ENCODE assay signal across 8 mouse cellular contexts in genomic region chr8:95054927-95055510, GRCm38 (mm10). TPM values are rescaled to one million over a fixed set of nuclear protein-coding genes. Genes with fewer than 3 reads are reported as not detected.
DNase-seq lines count a peak whose midpoint lies in the region; ATAC-seq and TF ChIP-seq lines count a peak whose summit lies in the region.

Gene Drc7 (plus strand): TSS chr8:95055103.

- no peak within 1 kb of the TSS for H3K4me2 ChIP-seq in heart, embryonic 13.5 days
- no peak within 1 kb of the TSS for H3K4me2 ChIP-seq in CH12.LX (ENCODE audit: insufficient read depth, low read depth, poor library complexity, severe bottlenecking)
- H3K4me2 ChIP-seq in embryonic facial prominence, embryonic 13.5 days: no peak within 1 kb of the TSS
- no peak within 1 kb of the TSS for H3K4me2 ChIP-seq in liver, embryonic 15.5 days

- H3K4me1 ChIP-seq in heart, embryonic 13.5 days: peaks cover 9% of the 10 kb centered on the region
- peaks cover 0 to 4% of the 10 kb centered on the region in 2 experiments; a peak in 1 of 4 replicates for H3K4me1 ChIP-seq in CH12.LX (ENCODE audit: control insufficient read depth in 1 of 2, insufficient read depth in 2 of 2)
- no peaks in the 10 kb centered on the region for H3K4me1 ChIP-seq in embryonic facial prominence, embryonic 13.5 days
- peaks cover 46% of the 10 kb centered on the region for H3K4me1 ChIP-seq in liver, embryonic 15.5 days (replicated peaks)

- TF ChIP-seq POLR2A in CH12.LX (IDR thresholded peaks at IDR 0.05; ENCODE audit: low read depth, low read length): no peak

- no peak within 1 kb of the TSS for H3K9ac ChIP-seq in heart, embryonic 13.5 days
- no peak within 1 kb of the TSS for H3K9ac ChIP-seq in CH12.LX (ENCODE audit: insufficient read depth, low read depth)
- no peak within 1 kb of the TSS for H3K9ac ChIP-seq in embryonic facial prominence, embryonic 13.5 days
- H3K9ac ChIP-seq in liver, embryonic 15.5 days: no peak within 1 kb of the TSS

- H3K36me3 ChIP-seq in heart, embryonic 13.5 days: no peaks in the 10 kb centered on the region
- H3K36me3 ChIP-seq in CH12.LX (replicated peaks in 1 of 2; ENCODE audit: control insufficient read depth in 1 of 2, insufficient read depth in 1 of 2, low read length in 1 of 2): no peaks in the 10 kb centered on the region
- no peaks in the 10 kb centered on the region for H3K36me3 ChIP-seq in embryonic facial prominence, embryonic 13.5 days
- H3K36me3 ChIP-seq in liver, embryonic 15.5 days (replicated peaks): no peaks in the 10 kb centered on the region

- TF ChIP-seq RAD21 in CH12.LX (IDR thresholded peaks at IDR 0.05; ENCODE audit: low read depth, low read length): no peak

- dilution Hi-C loops in CH12.LX (cut with MboI; ENCODE audit: extremely low pct_ligation_motif_present, extremely low pct_unique_long_range_greater_than_20kb, low sequenced_read_pairs): no loop called here

- ATAC-seq in heart, embryonic 13.5 days (ENCODE audit: extremely low read depth, insufficient number of reproducible peaks, low FRiP score, low TSS enrichment): peak; percentile 52; the same call in 1 of the 2 replicates
- ATAC-seq in embryonic facial prominence, embryonic 13.5 days (ENCODE audit: insufficient number of reproducible peaks, insufficient read depth, low FRiP score, low TSS enrichment, low read depth): peak; percentile 62; the same call in 1 of the 2 replicates
- ATAC-seq in liver, embryonic 15.5 days (ENCODE audit: insufficient read depth): peak; percentile 29; the same call in 1 of the 2 replicates

- in situ Hi-C loops in CH12.LX (cut with MboI; ENCODE audit: low pct_ligation_motif_present, low pct_unique_long_range_greater_than_20kb, low sequenced_read_pairs): no loop called here

- 27% methylated on average over 2 of the region's 2 CpGs for WGBS in heart, embryonic 13.5 days
- 21% methylated on average over 2 of the region's 2 CpGs for WGBS in embryonic facial prominence, embryonic 13.5 days
- 23% methylated on average over 2 of the region's 2 CpGs for WGBS in liver, embryonic 15.5 days (ENCODE audit: insufficient replicate concordance)

- H3K27me3 ChIP-seq in heart, embryonic 13.5 days (replicated peaks): no peaks in the 10 kb centered on the region
- peaks cover 55% of the 10 kb centered on the region for H3K27me3 ChIP-seq in CH12.LX (replicated peaks)
- H3K27me3 ChIP-seq in embryonic facial prominence, embryonic 13.5 days: no peaks in the 10 kb centered on the region
- H3K27me3 ChIP-seq in liver, embryonic 15.5 days: no peaks in the 10 kb centered on the region

- H3K27ac ChIP-seq in heart, embryonic 13.5 days (replicated peaks): no peak within 1 kb of the TSS
- H3K27ac ChIP-seq in CH12.LX (ENCODE audit: insufficient read depth, low read depth): no peak within 1 kb of the TSS
- H3K27ac ChIP-seq in embryonic facial prominence, embryonic 13.5 days: no peak within 1 kb of the TSS
- H3K27ac ChIP-seq in liver, embryonic 15.5 days (replicated peaks): no peak within 1 kb of the TSS

- TF ChIP-seq CTCF in CH12.LX (conservative IDR thresholded peaks at IDR 0.05 in 1 of 2, IDR thresholded peaks at IDR 0.05 in 1 of 2; ENCODE audit: low read depth in 2 of 2, low read length in 2 of 2): no peak

- H3K4me3 ChIP-seq in heart, embryonic 13.5 days: no peak within 1 kb of the TSS
- H3K4me3 ChIP-seq in CH12.LX (replicated peaks in 1 of 3; ENCODE audit: low read depth in 2 of 3, low read length in 2 of 3, poor library complexity in 1 of 3): no peak within 1 kb of the TSS
- no peak within 1 kb of the TSS for H3K4me3 ChIP-seq in embryonic facial prominence, embryonic 13.5 days
- H3K4me3 ChIP-seq in liver, embryonic 15.5 days (replicated peaks): no peak within 1 kb of the TSS

- no peak for DNase-seq in heart, postnatal 36 days
- DNase-seq in CH12.LX (ENCODE audit: extremely low read depth): peak; percentile 14
- DNase-seq in skeletal muscle tissue, adult 2 months (ENCODE audit: low read depth, low spot score): peak; percentile 13
- DNase-seq in spleen, postnatal 4 days (ENCODE audit: low spot score in 2 of 2): no peak
- no peak for DNase-seq in ovary, postnatal 14 days (ENCODE audit: low spot score)

- intact Hi-C loops in heart, postnatal 36 days (cut with DNase I): no loop called here

- no peak for TF ChIP-seq EP300 in CH12.LX (IDR thresholded peaks at IDR 0.05; ENCODE audit: low read length)

- no peaks in the 10 kb centered on the region for H3K9me3 ChIP-seq in heart, embryonic 13.5 days
- no peaks in the 10 kb centered on the region for H3K9me3 ChIP-seq in CH12.LX (replicated peaks; ENCODE audit: low read length)
- no peaks in the 10 kb centered on the region for H3K9me3 ChIP-seq in embryonic facial prominence, embryonic 13.5 days
- no peaks in the 10 kb centered on the region for H3K9me3 ChIP-seq in liver, embryonic 15.5 days (replicated peaks)

- H3K79me2 ChIP-seq in CH12.LX (replicated peaks; ENCODE audit: control insufficient read depth, extremely low read depth, insufficient read depth, poor library complexity, severe bottlenecking): no peaks in the 10 kb centered on the region

TF ChIP-seq in CH12.LX, 34 proteins besides CTCF, POLR2A, EP300 and RAD21:
- TF ChIP-seq RCOR1 (conservative IDR thresholded peaks at IDR 0.05; ENCODE audit: low read depth, low read length): no peak
- TF ChIP-seq HCFC1 (IDR thresholded peaks at IDR 0.05; ENCODE audit: low read depth, low read length): peak; percentile 85

RNA-seq across cellular contexts. Expression of gene Drc7, which starts in this region (rescaled TPM):
- not detected in 2 replicates for polyA plus RNA-seq in heart, embryonic 13.5 days (2015; fragmentation: Nextera tagmentation; extraction: Ambion mirVana)
- not detected for total RNA-seq in heart, postnatal 36 days (2021)
- total RNA-seq in CH12.LX (2012; rRNA removed) (not detected in 2 replicates), CH12.LX (2014; rRNA removed) (not detected in 2 replicates)
- not detected in 2 replicates for polyA plus RNA-seq in CH12.LX (2012; ENCODE audit: insufficient read length, low read depth)
- 0.32 TPM in 1 of 2 replicates, not detected in the other for polyA plus RNA-seq in embryonic facial prominence, embryonic 13.5 days (2015; fragmentation: Nextera tagmentation; extraction: Ambion mirVana)
- polyA plus RNA-seq in liver, embryonic 15.5 days (2015; fragmentation: Nextera tagmentation; extraction: Ambion mirVana): 0.35 and 0.39 TPM in 2 replicates

Comparison
In these comparisons a context has a peak if more than half of its experiments do, and no peak if none do; other contexts are left out.
1. Peak in ATAC-seq in heart, embryonic 13.5 days; RNA of the gene not detected or under 1 TPM.
2. Peak in DNase-seq in CH12.LX; RNA of the gene not detected or under 1 TPM.
3. Peak in ATAC-seq in embryonic facial prominence, embryonic 13.5 days; RNA of the gene not detected or under 1 TPM.
4. Peak in ATAC-seq in liver, embryonic 15.5 days; RNA of the gene not detected or under 1 TPM.